Mouse (Mus musculus) G1E (cell line): ENCODE measurements around the gene Arid3b. TPM values are rescaled to one million over a fixed set of nuclear protein-coding genes. Genes with fewer than 3 reads are reported as not detected.

Experiments used
- ATAC-seq: 2 replicates; pipeline ENCODE4 v1.8.0; 2016; ENCODE audit warnings: mild to moderate bottlenecking; ENCODE audit not compliant: insufficient number of reproducible peaks, poor library complexity, low FRiP score, severe bottlenecking; ENCODE audit errors: extremely low read depth
- DNase-seq: peaks from one replicate; pipeline ENCODE4 v3.0.0; 2012; ENCODE audit warnings: low spot score
- H3K27me3 ChIP-seq: 2 replicates; pipeline ENCODE4 v1.6.1; 2012; ENCODE audit warnings: mild to moderate bottlenecking, low read length, inconsistent platforms; ENCODE audit not compliant: insufficient read depth
- H3K36me3 ChIP-seq: replicated peaks from 2 replicates; pipeline ENCODE3; 2012; ENCODE audit warnings: mild to moderate bottlenecking, inconsistent platforms
- H3K4me1 ChIP-seq: 2 replicates; pipeline ENCODE4 v1.6.1; 2012; ENCODE audit warnings: low read depth, low read length, inconsistent platforms, mixed read lengths; ENCODE audit not compliant: insufficient read depth
- H3K4me3 ChIP-seq: 2 replicates; pipeline ENCODE4 v1.5.1; 2012; ENCODE audit warnings: low read depth, mild to moderate bottlenecking, inconsistent platforms, low read length, moderate library complexity, mixed read lengths
- H3K9me3 ChIP-seq: replicated peaks from 2 replicates; pipeline ENCODE4 v1.6.1; 2012; ENCODE audit warnings: inconsistent platforms
- CTCF ChIP-seq: IDR thresholded peaks from 2 replicates; pipeline ENCODE4 v1.5.1; 2012; ENCODE audit warnings: low read depth, low read length, inconsistent platforms, mixed read lengths
- GATA1 ChIP-seq: IDR thresholded peaks from 2 replicates; pipeline ENCODE4 v1.6.1; 2012; ENCODE audit warnings: borderline replicate concordance, low read length, inconsistent platforms, mixed read lengths
- GATA2 ChIP-seq: IDR thresholded peaks from 2 replicates; pipeline ENCODE4 v1.6.1; 2012; ENCODE audit warnings: low read depth, low read length, inconsistent platforms, borderline replicate concordance
- POLR2AphosphoS5 ChIP-seq: IDR thresholded peaks from 2 replicates; pipeline ENCODE4 v1.6.1; 2012; ENCODE audit warnings: low read depth, low read length, inconsistent platforms; ENCODE audit not compliant: insufficient replicate concordance
- TAL1 ChIP-seq: conservative IDR thresholded peaks from 2 replicates; pipeline ENCODE4 v1.6.1; 2012; ENCODE audit warnings: low read depth, low read length, inconsistent platforms, mixed read lengths
- polyA plus RNA-seq: library from polyadenylated mRNA; stranded (reverse); fragments of >175 nt; gene quantifications from 2 replicates; pipeline ENCODE4 v1.2.3, GENCODE M21; 2012
- total RNA-seq, 2 experiments: library from RNA; stranded (forward) in 1 of 2; stranded (reverse) in 1 of 2; fragments of 200-1000 nt in 1 of 2; fragments of >200 nt in 1 of 2; fragmentation: Nextera tagmentation in 1 of 2; gene quantifications; 2 replicates each; pipeline ENCODE4 v1.2.3; 2014 to 2017

The Arid3b gene
- total and polyA plus RNA-seq, 3 experiments: 6.1 to 19.5 (median 7.4) TPM

DNA sequence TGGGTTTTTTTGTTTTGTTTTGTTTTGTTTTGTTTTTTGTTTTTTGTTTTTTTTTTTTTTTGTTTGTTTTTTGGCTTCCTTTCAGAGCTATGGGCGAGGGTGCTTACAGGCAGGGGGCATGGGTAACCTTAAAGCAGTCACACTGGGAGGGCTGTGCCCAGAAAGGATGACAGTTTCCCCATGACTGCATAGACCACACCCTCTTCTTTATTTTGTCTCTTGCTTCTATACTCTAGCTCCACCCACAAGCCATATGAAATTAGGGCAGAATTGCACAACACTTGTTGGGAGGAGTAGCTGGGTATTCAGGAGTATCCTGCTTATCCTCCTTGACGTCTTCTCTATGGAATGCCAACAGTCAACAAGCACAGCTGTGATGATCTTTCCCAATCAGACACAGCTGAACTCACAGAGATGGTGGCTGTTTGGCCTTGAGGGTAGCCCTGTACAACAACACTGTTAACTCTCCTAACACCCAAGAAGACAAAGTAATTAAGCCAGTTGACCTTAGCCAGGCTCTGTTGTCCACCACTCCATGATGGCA lies 33.8 kb upstream of the Arid3b start:
- Histone ChIP-seq H3K4me3 (no peak overlapping the region), H3K36me3 (no peaks in the 10 kb centered on the region), H3K9me3 (no peaks in the 10 kb centered on the region), H3K27me3 (peaks cover 37% of the 10 kb centered on the region), H3K4me1 (peaks cover 7% of the 10 kb centered on the region; the same call in 1 of the 2 replicates)
- no peak for DNase-seq
- no peak for ATAC-seq
- no peak for TF ChIP-seq GATA1
- TF ChIP-seq POLR2AphosphoS5: no peak
- no peak for TF ChIP-seq GATA2
- TF ChIP-seq CTCF: no peak
- no peak for TF ChIP-seq TAL1

DNA sequence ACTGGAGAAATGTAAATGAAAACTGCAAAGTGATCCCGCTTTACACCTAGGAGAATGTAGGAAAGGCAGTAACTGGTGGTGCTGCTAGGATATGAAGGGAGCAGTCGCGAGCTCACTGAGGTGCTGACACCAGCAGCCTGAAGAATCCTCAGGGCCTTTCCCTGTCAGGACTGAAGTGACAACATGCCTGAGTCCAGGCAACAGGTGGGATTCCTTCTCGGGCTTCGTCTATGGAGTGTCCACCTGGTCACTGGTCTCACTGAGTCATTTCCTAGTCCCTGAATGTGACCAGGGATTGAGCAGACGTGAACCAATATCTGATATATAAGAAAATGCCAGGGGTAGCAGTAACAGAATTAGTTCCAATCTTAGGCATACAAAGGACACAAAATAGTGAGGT lies 32.2 kb upstream of the Arid3b start:
- no peak for TF ChIP-seq CTCF
- TF ChIP-seq GATA1: no peak
- no peak for TF ChIP-seq TAL1
- no peak for TF ChIP-seq POLR2AphosphoS5
- TF ChIP-seq GATA2: no peak
- peaks cover 35% of the 10 kb centered on the region for H3K27me3 ChIP-seq
- no peak for ATAC-seq
- H3K4me1 ChIP-seq: peaks cover 7% of the 10 kb centered on the region; the same call in 1 of the 2 replicates
- H3K9me3 ChIP-seq: no peaks in the 10 kb centered on the region
- DNase-seq: no peak
- H3K36me3 ChIP-seq: no peaks in the 10 kb centered on the region
- H3K4me3 ChIP-seq: no peak overlapping the region

DNA sequence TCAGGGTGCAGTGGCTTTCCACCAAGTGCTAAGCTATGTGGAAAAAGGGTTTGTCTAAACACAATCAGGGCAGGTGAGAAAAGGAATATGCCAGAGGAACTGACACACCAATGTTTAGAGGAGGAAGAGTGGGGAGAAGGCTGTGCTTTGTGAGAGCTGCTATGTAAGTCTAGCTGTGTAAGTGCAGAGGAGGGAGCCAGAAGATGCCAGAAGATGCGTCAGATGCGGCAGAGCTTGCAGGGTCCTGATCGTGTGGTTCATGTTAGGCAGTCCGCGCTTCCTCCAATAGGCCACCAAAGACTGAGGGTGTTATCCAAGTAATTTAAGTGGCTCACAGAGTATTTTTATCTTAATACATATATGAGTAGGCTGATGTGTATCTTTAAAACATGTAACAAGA lies 31.3 kb upstream of the Arid3b start:
- no peaks in the 10 kb centered on the region for H3K9me3 ChIP-seq
- H3K4me1 ChIP-seq: peaks cover 4% of the 10 kb centered on the region; the same call in 1 of the 2 replicates
- no peak overlapping the region for H3K4me3 ChIP-seq
- DNase-seq (no peak), ATAC-seq (no peak)
- H3K27me3 ChIP-seq: peaks cover 32% of the 10 kb centered on the region
- no peaks in the 10 kb centered on the region for H3K36me3 ChIP-seq
- TF ChIP-seq GATA2 (no peak), POLR2AphosphoS5 (no peak), TAL1 (no peak), CTCF (no peak), GATA1 (no peak)

DNA sequence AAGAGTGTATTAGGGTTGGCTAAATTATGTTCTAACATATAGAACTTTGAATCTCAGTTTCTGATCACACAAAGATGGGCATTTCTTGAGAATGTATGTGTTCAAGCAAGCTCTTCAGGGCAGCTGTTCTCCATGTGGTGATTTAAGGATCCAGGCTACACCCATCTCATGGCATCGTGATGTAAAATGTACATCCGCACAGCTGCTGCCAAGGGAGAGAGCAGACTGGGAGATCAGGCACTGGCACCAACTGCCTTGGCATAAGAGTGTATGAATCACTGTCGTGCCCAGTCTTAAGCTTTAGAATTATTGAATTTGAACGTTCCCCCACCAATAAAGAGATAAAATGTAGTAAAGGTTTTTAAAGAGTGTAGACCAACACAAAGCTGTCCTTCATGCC lies 30.6 kb upstream of the Arid3b start:
- Histone ChIP-seq H3K4me3 (no peak overlapping the region), H3K4me1 (peaks cover 4% of the 10 kb centered on the region; the same call in 1 of the 2 replicates), H3K27me3 (peaks cover 31% of the 10 kb centered on the region), H3K9me3 (no peaks in the 10 kb centered on the region), H3K36me3 (no peaks in the 10 kb centered on the region)
- ATAC-seq: no peak
- DNase-seq: no peak
- no peak for TF ChIP-seq CTCF
- no peak for TF ChIP-seq GATA2
- TF ChIP-seq POLR2AphosphoS5: no peak
- TF ChIP-seq GATA1: no peak
- TF ChIP-seq TAL1: no peak

DNA sequence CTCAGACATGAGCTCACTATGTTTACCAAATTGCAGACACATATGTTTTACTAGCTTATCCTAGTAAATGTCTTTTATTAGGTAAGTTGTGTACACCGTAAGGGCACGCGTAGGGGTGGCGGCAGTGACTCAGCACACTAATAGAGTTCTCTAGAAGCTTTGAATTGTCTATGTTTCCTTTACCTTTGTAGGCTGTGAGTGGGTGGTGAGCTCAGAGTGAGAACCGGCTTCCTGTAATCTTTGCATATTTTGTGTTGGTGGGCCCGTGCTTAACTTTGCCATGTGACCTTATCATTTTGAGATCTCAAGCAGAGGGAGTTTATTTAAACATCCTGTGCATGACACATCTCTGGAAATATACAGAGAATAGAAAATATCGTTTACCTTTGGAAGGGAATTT lies 29.9 kb upstream of the Arid3b start:
- ATAC-seq: no peak
- Histone ChIP-seq H3K27me3 (peaks cover 34% of the 10 kb centered on the region), H3K4me3 (no peak overlapping the region), H3K4me1 (peaks cover 6% of the 10 kb centered on the region; the same call in 1 of the 2 replicates), H3K36me3 (no peaks in the 10 kb centered on the region), H3K9me3 (no peaks in the 10 kb centered on the region)
- no peak for DNase-seq
- TF ChIP-seq GATA1: no peak
- TF ChIP-seq POLR2AphosphoS5: no peak
- TF ChIP-seq TAL1: no peak
- no peak for TF ChIP-seq CTCF
- TF ChIP-seq GATA2: no peak

DNA sequence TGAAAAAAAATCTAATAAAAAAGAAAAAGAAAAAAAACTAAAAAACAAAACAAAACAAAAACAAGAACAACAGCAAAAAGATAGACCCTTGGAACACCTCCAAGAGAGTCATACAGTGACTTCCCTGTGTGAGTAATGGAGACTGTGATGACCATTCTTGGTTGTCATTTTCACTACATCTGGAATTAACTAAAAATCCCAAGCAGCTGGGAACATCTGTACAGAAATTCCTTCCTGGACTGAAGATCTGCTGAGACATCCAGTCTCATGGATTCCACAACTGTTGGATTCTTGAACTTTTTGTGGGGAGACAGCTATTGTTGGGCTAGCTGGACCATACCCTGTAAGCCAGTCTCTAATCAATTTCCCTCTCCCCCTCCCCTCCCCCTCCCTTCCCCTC lies 27.7 kb upstream of the Arid3b start:
- Histone ChIP-seq H3K9me3 (no peaks in the 10 kb centered on the region), H3K4me3 (no peak overlapping the region), H3K27me3 (peaks cover 45% of the 10 kb centered on the region), H3K4me1 (0 out of 2 replicates have a peak, but pooled peaks cover 2% of the 10 kb centered on the region), H3K36me3 (no peaks in the 10 kb centered on the region)
- ATAC-seq (no peak), DNase-seq (no peak)
- TF ChIP-seq GATA1 (no peak), GATA2 (no peak), CTCF (no peak), POLR2AphosphoS5 (no peak), TAL1 (no peak)
